Mouse (Mus musculus) layer of hippocampus, adult 2 months (tissue): ENCODE data around the gene Psmd7. TPM values are rescaled to one million over a fixed set of nuclear protein-coding genes. Genes with fewer than 3 reads are reported as not detected.

Experiments used
- DNase-seq, 2 experiments: peaks; one replicate each; pipeline ENCODE4 v3.0.0; 2022; ENCODE audit warnings: low spot score in 2 of 2
- H3K27ac ChIP-seq: fragments of 200-600 bp; 2 replicates; pipeline ENCODE4 v1.8.1; 2022
- H3K4me3 ChIP-seq: fragments of 200-600 bp; 2 replicates; pipeline ENCODE4 v1.8.1; 2022; ENCODE audit warnings: mild to moderate bottlenecking
- CTCF ChIP-seq: fragments of 200-600 bp; conservative IDR thresholded peaks from 2 replicates; pipeline ENCODE4 v1.8.1; 2022; ENCODE audit warnings: antibody characterized with exemption, mild to moderate bottlenecking, moderate library complexity
- microRNA-seq, 2 experiments: library from miRNA; unstranded; fragments of <30 nt; microRNA quantifications; one replicate each; pipeline ENCODE4 v1.2.0; 2021
- total RNA-seq, 2 experiments: library from RNA; stranded (reverse); gene quantifications; 2 replicates each; pipeline ENCODE4 v1.2.3; 2021

Gene Psmd7
- total RNA-seq, 2 experiments from 2014 or later = 103 to 107 TPM

- H3K4me3 ChIP-seq = no peak overlapping the region
- TF ChIP-seq CTCF = no peak
- H3K27ac ChIP-seq = no peak overlapping the region
- no peak for DNase-seq
Measured at GRCm38 (mm10) chr8:107543714-107544113, 44.5 kb downstream of the Psmd7 start.

- Histone ChIP-seq H3K4me3 (no peak overlapping the region), H3K27ac (no peak overlapping the region)
- TF ChIP-seq CTCF = no peak
- DNase-seq = no peak
Measured at GRCm38 (mm10) chr8:107542151-107542550, 46.1 kb downstream of the Psmd7 start.

- no peak for DNase-seq
- Histone ChIP-seq H3K27ac (no peak overlapping the region), H3K4me3 (no peak overlapping the region)
- no peak for TF ChIP-seq CTCF
Measured at GRCm38 (mm10) chr8:107541369-107541768, 46.9 kb downstream of the Psmd7 start.

GRCm38 (mm10) chr8:107540623-107541022 lies 47.6 kb downstream of the Psmd7 start:
- no peak overlapping the region for H3K4me3 ChIP-seq

GRCm38 (mm10) chr8:107537472-107537871 lies 50.8 kb downstream of the Psmd7 start:
- H3K27ac ChIP-seq = no peak overlapping the region
- DNase-seq = no peak
- TF ChIP-seq CTCF = no peak
- no peak overlapping the region for H3K4me3 ChIP-seq

More at GRCm38 (mm10) chr8:107540623-107541022, 47.6 kb downstream of the Psmd7 start:
- TF ChIP-seq CTCF = no peak
- no peak for DNase-seq
- no peak overlapping the region for H3K27ac ChIP-seq

Small RNAs within 50 kb of the gene (microRNA-seq; reads per million reads assigned to microRNA genes)
- 980 to 3,510 reads per million in 2 experiments for gene Mir140

Other genes starting within 250 kb of the Psmd7 start
- 1 to 10 TPM; 5.8 to 7.0 TPM for gene Nqo1, start 185.3 kb downstream of the Psmd7 start, total RNA-seq
- 10 to 100 TPM; 38.5 to 48.6 TPM for gene Nob1, start 163.4 kb downstream of the Psmd7 start, total RNA-seq
- 10 to 100 TPM; 37.1 to 38.0 TPM for gene Wwp2, start 152.1 kb downstream of the Psmd7 start, total RNA-seq